Mouse (Mus musculus) left cerebral cortex, adult 8-10 months (tissue): Measurements from ENCODE around the gene Myo1c. TPM values are rescaled to one million over a fixed set of nuclear protein-coding genes. Genes with fewer than 3 reads are reported as not detected.

ENCODE experiments used
- DNase-seq, 2 experiments: peaks; one replicate each; pipeline ENCODE4 v3.0.0; 2022; ENCODE audit warnings: low spot score in 2 of 2
- total RNA-seq, 4 experiments: library from RNA; stranded (reverse); gene quantifications; 2 replicates each; pipeline ENCODE4 v1.2.4; 2022

Gene Myo1c
- total RNA-seq, 4 experiments from 2014 or later: 18.2 to 27.0 (median 21.2) TPM

DNA sequence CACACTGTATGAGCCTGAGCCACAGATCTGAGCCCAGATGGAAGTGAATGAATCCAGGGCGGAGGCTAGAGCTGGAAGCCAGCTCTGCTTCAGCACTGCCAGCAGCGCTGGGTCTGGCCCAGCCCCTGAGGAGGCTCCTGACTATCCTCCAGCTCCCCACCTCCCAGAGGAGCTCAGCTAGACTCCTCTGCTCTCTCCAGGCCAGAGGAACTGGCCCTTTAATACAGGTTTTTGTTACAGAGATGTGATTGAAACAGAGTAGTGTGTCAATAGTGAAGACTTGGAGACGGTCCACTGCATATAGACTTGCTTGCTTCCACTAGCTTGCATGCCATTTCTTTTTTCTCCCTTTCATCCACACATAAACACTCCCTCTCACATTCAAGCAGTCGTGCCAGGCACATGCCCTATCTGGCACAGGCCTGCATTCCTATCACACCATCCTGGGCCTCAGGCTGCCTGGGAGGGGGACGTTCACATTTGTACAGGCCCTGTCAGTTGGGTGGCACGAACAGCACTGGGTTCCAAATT, 2.6 kb upstream of the Myo1c start:
- no peak for DNase-seq

DNA sequence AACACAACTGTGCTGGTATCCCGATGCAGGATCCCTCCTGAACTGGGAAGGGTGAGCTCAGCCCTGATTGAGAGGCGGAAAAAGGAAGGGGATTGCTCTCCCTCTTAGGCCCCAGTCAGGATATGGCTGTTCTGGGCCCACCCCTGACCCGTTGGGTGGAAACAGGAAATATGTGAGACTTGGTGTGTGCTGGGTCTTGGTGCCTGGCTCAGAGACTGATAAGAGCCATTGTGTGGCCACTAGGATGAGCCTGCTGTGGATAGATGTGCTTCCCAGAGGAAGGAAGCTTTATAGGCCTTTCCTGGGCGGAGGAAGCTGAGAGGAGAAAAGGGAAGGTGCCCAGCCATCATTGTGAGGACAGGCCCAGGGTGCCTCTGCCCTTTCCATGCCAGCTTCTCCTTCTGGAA, 1.1 kb upstream of the Myo1c start:
- DNase-seq: no peak

DNA sequence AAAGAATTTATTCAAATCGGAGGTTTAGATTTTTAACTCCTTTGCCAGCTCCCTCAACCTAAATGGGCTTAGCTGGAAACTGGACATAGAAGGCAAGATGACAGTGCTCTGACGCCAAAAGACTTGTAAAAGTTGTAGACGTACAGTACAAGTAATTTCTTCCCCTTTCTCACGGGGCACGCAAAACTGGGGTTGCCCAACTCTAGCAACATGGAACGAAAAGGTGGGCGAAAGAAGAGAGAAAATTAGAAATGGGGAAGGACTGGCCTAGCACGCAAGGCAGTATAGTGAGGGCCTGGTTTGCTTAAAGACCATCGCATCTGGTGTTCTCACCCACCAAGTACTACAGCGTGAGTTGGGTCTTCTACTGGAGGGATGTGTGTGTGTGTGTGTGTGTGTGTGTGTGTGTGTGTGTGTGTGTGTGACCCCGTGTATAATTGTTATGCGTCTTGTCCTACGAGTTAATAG, 688 bp downstream of the Myo1c start:
- DNase-seq: no peak

DNA sequence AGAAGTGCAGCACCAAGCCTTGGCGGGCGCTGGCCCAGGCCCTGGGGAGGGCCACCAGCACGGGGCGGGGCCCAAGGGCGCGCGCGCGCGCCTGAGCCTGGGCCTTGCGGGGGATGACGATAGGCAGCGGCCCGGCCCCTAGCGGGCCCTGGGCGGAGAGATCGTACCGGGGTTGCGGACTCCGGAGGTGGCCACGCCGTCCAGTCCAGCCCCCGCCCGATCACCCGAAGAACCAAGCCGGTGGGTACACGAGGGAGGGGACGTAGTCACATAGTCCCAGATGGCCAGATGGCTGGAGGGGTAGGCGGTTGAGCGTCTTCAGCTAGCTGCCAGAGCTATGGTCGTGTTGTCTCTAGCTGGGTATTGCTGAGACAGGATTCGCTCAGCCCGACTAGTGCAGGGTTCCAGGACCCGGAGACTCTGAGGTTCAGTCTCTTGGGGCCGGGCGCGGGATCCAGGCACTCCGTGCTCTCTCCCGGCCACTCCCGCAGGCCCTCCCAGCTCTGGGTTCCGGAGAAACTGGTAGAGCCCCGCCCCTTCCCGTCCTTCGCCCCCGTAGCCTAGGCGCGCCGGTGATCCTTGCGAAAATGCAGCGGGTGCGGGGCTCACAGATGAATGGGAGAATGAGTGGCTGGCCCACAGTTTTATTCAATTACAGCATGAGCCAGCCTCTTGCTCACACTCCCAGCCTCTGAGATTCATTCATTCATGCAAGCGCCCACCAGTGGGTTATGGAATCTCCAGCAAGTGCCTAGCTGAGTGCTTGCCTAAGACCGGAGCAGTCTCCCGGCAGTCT, 1.3 kb downstream of the Myo1c start:
- DNase-seq: peak; percentile 63 to 71

DNA sequence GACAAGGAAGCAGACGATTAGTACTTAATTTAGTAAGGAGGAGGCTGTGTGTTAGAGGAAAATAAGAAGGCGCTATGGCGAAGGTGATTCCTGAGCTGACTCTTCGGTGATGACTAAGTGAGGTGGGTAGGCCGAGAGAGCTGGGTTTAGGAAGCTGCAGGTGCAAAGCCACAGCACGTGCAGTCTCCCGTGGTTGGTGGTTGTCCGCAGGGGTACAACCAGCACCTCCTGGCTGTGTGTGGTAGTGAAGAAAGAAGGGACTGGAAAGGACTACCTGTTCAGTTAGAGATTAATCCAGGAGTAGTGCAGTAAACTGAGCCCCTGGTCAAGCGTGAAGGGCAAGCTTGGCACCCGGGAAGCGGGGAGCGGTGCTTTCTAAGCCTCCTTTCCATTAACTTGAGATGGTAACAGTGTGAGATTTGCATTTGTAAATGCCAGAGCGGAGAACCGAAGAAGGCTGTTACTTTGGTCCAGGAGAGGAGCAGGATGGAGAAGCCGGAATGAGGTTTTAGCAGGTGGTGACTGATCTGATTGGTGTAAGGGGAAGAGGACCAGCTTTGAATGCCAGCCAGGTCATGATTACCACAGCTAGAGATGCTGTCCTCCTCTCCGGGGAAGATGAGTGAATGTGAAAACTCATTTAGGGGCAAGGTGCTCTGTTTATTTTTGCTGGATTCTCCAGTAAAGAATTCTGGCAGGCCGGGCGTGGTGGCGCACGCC, 2.1 kb downstream of the Myo1c start:
- DNase-seq: peak in 1 of 2 experiments; percentile 43

DNA sequence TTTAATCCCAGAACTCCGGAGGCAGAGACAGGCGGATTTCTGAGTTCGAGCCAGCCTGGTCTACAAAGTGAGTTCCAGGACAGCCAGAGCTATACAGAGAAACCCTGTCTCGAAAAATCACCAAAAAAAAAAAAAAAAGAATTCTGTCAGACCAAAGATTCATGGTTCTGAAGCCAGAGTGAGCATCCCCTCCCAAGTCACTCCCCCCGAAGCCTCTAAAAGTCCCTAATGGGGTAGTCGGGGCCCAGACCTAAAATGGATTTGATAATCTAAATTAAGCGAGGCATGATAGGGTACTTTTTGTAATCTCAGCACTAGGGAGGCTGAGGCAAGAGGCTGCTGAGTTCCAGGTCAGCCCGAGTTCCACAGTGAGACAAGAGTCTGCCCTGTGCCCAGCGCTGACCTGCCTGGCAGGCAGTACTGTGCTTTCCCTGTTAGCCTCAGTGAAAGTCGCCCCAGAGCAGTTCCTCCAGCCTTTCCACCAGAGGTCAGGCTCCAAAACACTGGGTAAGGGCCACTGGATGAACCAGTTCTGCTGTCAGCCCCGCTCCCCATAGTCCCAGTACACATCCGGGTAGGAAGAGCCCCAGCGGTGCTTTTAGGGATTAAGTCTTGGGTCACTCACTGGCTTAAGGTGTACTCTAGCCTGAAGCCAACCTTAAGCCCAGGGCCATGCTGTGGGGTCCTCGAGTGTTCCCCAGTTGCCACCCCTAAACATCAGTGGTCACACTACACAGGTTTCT, 2.8 kb downstream of the Myo1c start:
- no peak for DNase-seq

DNA sequence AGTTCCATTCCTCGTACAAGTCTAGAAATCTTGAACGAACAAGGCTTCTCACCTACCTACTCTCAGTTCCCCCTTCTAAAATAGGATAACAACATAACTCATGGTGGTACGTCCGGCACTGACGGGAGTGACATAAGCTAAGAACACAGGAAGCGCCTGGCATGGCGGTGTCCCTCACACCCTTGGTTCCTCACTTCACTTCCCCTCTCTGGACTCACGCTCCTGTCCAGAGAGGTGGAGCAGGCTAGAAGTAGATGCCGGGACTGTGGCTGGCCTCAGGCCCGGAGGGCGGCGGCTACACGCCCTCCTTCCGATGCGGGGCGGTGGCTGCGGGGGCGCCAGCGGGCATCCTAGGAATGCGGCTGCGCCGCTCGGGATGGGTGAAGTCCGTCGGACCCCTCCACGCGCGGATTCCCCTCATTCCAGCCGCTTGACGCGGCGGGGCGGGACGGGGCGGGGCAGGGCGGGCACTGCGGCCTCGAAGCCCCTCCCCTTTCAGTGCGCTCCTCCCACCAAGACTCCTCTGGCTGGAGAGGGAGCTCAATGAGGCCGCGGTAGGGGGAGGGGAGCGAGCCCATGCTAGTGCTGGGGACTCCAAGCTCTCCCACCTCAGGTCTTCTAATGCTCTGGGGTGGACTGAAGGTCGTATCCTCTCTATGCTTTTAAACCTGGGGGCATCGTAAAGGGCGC, 3.6 kb downstream of the Myo1c start:
- peak in 1 of 2 experiments; percentile 53 for DNase-seq

DNA sequence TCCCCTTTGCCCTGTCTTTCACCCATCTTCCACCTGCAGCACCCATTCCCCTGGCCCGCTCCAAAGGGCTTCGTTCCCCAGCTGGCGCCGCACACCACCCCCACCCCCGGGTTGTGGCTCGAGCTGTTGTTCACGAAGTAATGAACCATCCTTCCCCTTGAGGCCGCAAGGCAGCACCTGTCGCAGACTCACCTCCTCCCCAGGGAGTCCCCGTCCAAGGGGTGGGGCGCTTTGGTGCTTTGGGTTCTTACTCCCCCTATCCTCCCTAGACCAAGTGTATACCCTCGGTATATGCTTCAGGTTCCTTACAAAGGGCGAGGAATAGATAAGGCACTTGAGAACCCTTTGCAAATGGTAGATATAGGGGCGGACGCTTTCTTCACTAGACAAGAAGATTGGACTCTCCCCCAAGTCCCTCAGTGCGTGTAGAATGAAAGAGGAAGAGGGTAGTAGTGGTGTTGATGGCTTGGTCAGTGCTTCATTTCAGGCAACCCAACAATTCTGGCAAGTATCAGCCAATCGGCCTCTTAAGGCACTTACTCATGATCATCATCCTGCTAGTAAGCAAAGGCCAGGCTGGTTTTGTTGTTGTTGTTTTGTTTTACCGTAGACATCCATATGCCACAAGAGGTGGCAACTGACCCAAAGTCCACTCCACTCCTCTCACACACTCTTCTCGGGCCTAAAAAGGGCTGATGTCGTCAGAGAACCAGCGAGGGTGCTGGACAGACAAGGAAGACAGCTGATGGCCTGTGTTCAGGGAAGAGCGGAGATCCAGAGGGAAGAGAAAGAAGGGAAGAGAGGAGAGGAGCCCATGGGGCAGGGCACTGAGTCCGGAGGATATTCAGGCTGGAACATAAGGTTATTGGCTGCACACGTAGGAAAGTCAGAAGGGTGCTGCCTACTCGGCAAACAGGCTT, 4.4 kb downstream of the Myo1c start:
- DNase-seq: no peak

DNA sequence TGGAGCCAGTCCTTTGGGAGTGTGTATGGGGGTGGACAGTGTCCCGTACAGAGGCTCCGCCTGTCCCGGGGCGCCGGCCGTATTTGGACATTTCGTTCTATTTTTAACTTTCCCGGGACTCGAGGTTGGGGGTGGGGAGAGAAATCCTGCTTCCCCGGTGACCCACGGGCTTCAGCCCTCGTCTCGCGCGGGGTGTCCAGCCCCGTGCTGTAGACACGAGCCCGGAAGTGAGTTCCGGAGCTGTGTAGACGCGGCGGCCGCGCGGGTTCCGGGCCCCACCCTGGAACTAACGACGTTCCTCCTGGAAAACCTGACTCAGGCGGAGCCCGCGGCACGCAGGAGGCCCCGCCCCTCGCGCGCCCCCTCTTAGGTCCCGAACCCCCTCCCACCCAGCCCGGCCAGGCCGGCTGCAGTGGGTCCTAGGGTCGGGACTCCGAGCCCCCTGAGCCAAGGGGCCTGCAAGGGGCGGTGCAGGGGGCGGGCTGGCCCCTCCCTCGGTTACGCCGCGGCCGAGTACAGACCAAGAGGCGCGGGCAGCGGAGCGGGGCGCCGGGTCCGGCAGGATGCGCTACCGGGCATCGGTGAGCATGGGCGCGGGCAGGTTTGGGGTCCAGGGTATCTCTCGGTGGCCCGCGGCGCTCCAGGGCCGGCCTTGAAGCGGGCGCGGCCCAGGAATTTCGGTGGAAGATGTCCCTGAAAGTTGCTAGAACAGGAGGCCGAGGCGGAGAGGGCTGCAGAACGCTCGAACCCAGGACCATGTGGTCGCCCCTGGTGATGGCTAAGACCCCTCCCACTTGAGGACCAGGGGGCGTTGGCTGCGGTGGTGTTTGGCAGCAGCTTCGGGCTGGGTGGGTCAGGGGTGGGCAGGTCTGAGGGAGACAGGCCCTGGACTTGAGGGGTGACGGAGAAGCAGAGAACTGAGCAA, 5.6 kb downstream of the Myo1c start:
- peak in 1 of 2 experiments; percentile 54 for DNase-seq

DNA sequence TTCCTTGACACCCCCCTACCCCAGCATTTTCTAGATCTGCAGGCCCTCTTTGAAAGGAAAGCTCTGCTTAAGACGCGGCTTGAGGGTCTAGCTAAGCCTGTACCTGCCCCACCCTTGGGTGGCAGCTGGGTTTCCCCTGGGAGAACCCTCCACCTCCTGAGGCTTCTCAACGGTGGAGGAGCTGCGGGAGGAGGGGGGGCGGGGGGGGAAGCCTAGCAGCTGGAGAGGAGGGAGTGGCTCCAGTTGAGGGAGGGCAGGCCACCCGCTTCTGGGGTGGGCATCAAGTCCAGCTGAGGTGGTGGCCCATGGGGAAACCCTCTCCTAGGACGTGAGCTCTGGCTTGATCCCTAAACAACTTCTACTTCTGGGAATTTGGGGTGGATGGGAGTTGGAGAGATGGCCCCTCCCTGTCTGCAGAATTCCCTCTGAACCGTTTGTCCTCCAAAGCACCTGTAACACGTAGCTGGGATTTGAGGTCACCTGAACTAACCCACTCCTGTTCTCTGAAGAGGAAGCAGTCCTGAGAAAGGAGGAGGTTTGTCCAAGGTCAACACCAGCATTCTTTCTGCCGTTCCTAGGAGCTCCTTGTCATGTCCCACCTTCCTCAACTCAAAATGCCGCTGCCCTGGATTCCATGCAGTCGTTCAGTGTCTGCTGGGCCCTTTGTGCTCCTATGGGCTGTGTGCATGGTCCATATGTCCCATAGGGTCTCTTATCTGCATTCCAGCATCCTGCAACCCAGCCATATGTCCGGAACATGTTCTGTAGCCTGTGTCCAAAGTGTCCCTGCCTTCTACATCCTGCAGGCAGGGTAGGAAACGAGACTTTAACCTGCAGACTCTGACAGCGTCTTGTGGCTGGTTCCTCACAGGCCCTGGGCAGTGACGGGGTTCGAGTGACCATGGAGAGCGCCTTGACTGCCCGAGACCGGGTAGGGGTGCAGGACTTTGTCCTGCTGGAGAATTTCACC, 6.6 kb downstream of the Myo1c start:
- DNase-seq: no peak

DNA sequence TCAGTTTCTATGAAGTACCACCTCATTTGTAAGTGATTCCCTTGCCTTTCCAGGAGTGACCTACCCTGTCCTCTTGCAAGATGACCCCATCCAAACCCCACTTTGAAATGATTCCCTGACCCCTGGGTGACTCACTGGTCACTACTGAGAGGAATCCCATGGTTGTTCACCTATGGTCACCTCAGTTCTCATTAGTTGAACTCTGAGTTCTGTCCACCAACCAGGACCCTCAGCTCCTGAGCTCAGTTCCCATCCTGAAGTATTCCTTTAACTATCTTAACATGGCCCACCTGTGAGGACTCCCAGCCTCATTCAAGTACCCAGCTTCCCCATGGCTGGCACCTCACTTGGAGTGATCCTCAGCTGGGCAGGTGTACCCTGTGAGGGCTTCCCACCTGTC, 7.5 kb downstream of the Myo1c start:
- DNase-seq: no peak

DNA sequence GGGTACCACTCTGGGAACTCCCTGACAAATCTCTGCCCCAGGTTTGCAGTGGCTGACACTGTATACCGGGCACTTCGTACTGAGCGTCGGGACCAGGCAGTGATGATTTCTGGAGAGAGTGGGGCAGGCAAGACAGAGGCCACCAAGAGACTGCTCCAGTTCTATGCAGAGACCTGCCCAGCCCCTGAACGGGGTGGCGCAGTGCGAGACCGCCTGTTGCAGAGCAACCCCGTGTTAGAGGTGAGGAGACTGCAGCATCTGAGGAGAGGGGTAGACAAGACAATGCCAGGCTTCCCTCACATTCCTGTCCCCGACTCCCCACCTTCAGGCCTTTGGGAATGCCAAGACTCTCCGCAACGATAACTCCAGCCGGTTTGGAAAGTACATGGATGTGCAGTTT, 8.0 kb downstream of the Myo1c start:
- no peak for DNase-seq

DNA sequence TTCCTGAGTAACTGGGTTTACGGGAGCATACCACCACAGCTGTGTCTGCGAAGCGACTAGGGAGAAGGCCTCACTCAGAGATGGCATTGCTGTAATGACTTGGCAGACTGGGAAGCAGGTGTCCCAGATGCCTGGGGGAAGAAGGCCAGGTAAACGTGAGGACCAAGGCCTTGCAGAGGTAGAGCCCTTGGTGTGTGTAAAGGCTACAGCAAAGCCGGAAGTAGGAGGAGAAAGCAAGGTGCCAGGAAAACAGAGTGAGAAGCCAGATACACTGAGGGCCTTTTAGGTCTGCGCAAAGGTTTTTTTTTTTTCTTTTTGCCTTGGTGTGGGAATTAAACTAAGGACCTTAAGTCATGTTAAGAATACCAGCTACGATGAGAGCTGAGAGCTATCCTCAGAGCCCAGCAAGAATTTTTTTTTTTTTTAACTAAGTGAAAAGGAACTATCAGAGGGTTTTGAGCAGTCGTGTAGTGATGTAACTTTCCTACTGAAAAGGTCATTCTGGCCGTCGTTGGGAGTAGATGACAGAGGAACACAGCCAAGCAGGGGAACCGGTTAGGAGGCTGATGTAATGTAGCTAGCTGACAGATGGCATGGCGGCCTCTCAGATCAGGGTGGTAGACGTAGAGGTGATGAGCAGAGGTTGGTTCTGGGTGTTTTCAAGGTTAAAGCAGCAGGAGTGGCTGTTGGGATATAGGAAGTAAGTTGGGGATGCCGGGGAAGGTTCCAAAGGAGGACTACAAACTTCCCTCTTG, 8.9 kb downstream of the Myo1c start:
- no peak for DNase-seq

DNA sequence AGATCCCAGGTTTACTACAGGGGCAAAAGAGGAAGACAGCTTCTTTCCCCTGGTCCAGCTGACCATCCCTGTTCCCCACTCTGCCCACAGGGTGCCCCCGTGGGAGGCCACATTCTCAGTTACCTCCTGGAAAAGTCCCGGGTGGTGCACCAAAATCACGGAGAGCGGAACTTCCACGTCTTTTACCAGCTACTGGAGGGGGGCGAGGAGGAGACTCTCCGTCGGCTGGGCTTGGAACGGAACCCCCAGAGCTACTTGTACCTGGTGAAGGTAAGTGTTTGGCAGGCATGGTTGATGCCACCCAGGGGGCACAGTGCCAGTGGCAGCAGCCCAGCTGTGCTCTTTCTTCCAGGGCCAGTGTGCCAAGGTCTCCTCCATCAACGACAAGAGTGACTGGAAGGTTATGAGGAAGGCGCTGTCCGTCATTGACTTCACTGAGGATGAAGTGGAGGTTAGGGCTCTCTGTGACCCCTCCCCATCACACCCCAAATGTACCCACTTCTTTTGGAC, 9.8 kb downstream of the Myo1c start:
- DNase-seq: no peak

DNA sequence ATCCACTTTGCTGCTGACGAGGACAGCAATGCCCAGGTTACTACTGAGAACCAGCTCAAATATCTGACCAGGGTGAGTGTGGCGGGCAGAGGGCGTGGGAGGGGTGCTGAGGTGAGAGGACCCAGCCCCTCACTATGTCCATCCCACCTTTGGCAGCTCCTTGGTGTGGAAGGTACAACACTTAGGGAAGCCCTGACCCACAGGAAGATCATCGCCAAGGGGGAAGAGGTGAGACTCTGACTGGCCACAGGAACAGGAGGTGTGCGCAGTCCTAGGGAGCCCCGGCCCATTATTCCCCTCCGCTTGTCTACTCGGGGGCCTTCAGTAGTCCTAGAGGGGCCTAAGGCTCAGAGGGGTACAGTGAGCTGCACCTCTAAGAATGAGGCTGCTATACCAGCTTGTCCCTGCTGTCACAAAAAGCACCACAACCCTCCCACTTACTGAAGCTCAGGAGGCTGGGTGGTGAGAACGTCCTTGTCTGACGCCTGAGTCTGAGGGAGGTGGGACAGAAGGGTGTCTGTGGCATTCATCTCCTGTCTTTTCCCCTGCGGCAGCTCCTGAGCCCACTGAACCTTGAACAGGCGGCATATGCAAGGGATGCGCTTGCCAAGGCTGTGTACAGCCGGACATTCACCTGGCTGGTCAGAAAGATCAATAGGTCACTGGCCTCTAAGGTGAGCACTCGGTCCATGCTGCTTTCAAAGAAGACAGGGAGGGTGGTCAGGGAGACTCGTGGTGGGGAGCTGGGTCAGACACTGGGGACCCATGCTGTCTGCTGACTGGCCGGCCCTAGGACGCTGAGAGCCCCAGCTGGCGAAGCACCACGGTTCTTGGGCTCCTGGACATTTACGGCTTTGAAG, 10.9 kb downstream of the Myo1c start:
- no peak for DNase-seq

DNA sequence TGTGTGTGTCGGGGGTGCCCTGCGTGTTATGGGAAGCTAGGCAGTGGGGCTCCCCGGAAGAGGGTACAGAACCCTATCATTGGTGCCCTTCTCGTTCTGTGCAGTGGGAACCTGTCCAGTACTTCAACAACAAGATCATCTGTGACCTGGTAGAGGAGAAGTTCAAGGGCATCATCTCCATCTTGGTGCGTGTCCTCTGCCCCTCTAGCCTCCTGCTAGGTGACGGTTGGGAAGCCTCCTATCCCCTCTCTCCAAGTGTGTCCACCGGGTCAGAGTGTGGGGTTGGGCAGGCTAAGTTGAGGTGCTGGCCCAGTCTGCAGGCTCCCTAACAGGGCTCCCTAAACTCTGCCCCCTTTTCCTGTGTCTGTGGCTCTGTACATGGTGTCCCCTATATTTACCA, 11.8 kb downstream of the Myo1c start:
- DNase-seq: no peak
